Mouse (Mus musculus) cortical plate, adult 2 months (tissue): ENCODE results near the gene Zfp319.

Experiments
- CTCF ChIP-seq: fragments of 200-500 bp; IDR thresholded peaks from 2 replicates; pipeline ENCODE4 v1.5.1; 2011; ENCODE audit warnings: mild to moderate bottlenecking, control low read depth, low read length; ENCODE audit not compliant: insufficient read depth; ENCODE audit errors: extremely low read depth
- POLR2A ChIP-seq: fragments of 200-500 bp; IDR thresholded peaks from 2 replicates; pipeline ENCODE4 v1.6.1; 2011; ENCODE audit warnings: mild to moderate bottlenecking, low read length, control low read depth; ENCODE audit not compliant: insufficient read depth; ENCODE audit errors: extremely low read depth

- TF ChIP-seq CTCF (no peak), POLR2A (no peak)
Observed at GRCm38 (mm10) chr8:95336363-95336762, 4.6 kb upstream of the Zfp319 start.
